Mouse (Mus musculus): ENCODE measurements around the gene Fntb. TPM values are rescaled to one million over a fixed set of nuclear protein-coding genes. Genes with fewer than 3 reads are reported as not detected.
A peak's percentile ranks its signal among the peaks of the same experiment; 100 is the strongest.

Fntb gene
- total and polyA plus RNA-seq, 3 experiments, result 11.7 to 28.5 TPM; not detected in 1

GRCm38 (mm10) chr12:76950330-76950729 is 184.9 kb downstream of the Fntb start:
- Histone ChIP-seq H3K4me3 (ENCODE audit: control insufficient read depth in 1 of 2, insufficient read depth in 1 of 2, low read depth in 2 of 2, low read length in 2 of 2) (no peak overlapping the region), H3K9ac (ENCODE audit: control insufficient read depth, low read depth, low read length, poor library complexity, severe bottlenecking) (no peak overlapping the region), H3K79me2 (ENCODE audit: control insufficient read depth, insufficient read depth, low read length, poor library complexity) (peaks cover 11% of the 10 kb centered on the region), H3K4me1 (ENCODE audit: control insufficient read depth in 1 of 2, insufficient read depth in 2 of 2, low read length in 2 of 2) (peaks cover 0 to 4% of the 10 kb centered on the region in 2 experiments; a peak in 2 of 4 replicates), H3K36me3 (ENCODE audit: control insufficient read depth in 1 of 2, insufficient read depth in 2 of 2, low read length in 2 of 2) (peaks cover 15 to 54% of the 10 kb centered on the region in 2 experiments), H3K27ac (ENCODE audit: control insufficient read depth, low read depth, low read length) (no peak overlapping the region), H3K27me3 (ENCODE audit: control insufficient read depth in 1 of 2, insufficient read depth in 2 of 2, low read length in 2 of 2) (no peaks in the 10 kb centered on the region), H3K9me3 (replicated peaks; ENCODE audit: insufficient read depth, low read length) (no peaks in the 10 kb centered on the region)
- no peak for DNase-seq (ENCODE audit: low read depth, low spot score)
- TF ChIP-seq RCOR1 (IDR thresholded peaks at IDR 0.05; ENCODE audit: low read depth, low read length), result no peak
- 0 out of 4 replicates have a peak, but pooled peaks of 1 of the 2 experiments have one; percentile 15 for TF ChIP-seq POLR2A (IDR thresholded peaks at IDR 0.05; ENCODE audit: control insufficient read depth in 1 of 2, insufficient read depth in 1 of 2, low read depth in 1 of 2, low read length in 2 of 2, poor library complexity in 1 of 2)

DNA sequence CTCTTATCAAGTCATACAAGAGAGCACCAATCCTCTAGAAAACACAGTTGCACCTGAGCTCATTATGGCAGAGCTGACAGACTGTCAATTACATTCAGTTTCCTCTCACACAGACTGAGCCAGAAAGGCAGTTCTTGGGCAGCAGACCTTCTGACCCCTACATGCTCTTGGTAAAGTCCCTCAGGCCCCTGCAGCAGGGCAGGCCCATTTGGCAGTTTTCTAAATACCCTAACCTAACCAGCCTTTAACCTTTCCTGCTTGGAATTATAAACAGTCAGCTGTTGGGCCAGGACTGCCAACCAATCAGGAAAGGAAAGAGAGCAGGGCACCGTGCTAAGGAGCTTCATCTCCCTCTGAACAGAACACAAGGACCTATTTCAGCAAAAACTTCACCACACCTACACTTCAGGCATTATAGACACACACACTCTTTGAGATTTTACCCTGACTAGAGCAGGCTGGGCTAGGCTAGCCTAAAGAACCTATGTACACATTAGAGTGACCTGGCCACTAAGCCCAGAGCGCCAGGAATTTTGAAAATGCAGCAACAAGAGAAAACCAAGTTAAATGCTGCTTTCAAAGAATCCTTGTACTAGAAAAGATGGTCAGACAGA is 188.5 kb downstream of the Fntb start:
- no peak overlapping the region for H3K9ac ChIP-seq (ENCODE audit: control insufficient read depth, low read depth, low read length, poor library complexity, severe bottlenecking)
- no peak overlapping the region for H3K4me3 ChIP-seq (ENCODE audit: control insufficient read depth in 1 of 2, insufficient read depth in 1 of 2, low read depth in 2 of 2, low read length in 2 of 2)
- peaks cover 35% of the 10 kb centered on the region for H3K79me2 ChIP-seq (ENCODE audit: control insufficient read depth, insufficient read depth, low read length, poor library complexity)
- no peaks in the 10 kb centered on the region for H3K9me3 ChIP-seq (replicated peaks; ENCODE audit: insufficient read depth, low read length)
- TF ChIP-seq POLR2A (IDR thresholded peaks at IDR 0.05; ENCODE audit: control insufficient read depth in 1 of 2, insufficient read depth in 1 of 2, low read depth in 1 of 2, low read length in 2 of 2, poor library complexity in 1 of 2) (no peak), MAZ (IDR thresholded peaks at IDR 0.05; ENCODE audit: low read depth, low read length) (no peak), GATA1 (IDR thresholded peaks at IDR 0.05; ENCODE audit: low read depth, low read length) (no peak)
- peaks cover 32 to 49% of the 10 kb centered on the region in 2 experiments for H3K36me3 ChIP-seq (ENCODE audit: control insufficient read depth in 1 of 2, insufficient read depth in 2 of 2, low read length in 2 of 2)
- H3K4me1 ChIP-seq (ENCODE audit: control insufficient read depth in 1 of 2, insufficient read depth in 2 of 2, low read length in 2 of 2), result peaks cover 6 to 8% of the 10 kb centered on the region in 2 experiments
- no peak for DNase-seq (ENCODE audit: low read depth, low spot score)
- H3K27ac ChIP-seq (ENCODE audit: control insufficient read depth, low read depth, low read length), result no peak overlapping the region
- H3K27me3 ChIP-seq (ENCODE audit: control insufficient read depth in 1 of 2, insufficient read depth in 2 of 2, low read length in 2 of 2), result no peaks in the 10 kb centered on the region

DNA sequence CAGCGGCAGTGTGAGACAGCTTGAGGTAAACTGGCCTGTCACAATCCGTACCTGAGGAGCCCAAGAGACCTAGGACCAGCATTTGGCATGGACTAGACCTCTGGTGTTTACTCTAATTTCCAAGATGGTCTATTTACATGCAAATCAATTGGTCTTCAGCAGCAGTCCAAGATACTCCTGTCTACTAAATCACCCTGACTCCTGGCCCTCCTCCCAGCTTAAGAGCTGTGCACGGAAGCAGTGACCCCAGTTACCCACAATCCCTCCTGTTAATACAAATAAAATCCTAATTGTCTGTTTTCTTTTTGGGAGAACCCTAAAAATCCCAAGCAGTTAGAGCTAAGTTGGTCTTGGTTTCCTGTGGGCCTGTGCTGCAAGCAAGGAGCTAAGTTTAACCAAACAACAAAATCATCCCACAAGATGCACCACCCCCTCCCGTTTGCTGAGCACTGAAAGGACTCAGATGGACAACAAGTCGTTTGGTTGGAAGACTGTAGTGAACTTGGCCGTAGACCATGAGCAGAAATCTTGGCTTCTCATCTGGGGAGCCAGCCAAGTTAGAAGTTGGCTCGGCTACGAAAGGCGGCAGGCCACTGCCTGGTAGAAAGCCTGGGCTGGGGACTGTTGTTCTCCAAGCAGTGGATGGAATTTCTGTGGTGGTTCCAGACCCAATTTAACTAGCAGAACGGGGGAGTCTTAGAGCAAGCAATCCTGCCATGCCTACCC is 189.5 kb downstream of the Fntb start:
- Histone ChIP-seq H3K79me2 (ENCODE audit: control insufficient read depth, insufficient read depth, low read length, poor library complexity) (peaks cover 43% of the 10 kb centered on the region), H3K27me3 (ENCODE audit: control insufficient read depth in 1 of 2, insufficient read depth in 2 of 2, low read length in 2 of 2) (no peaks in the 10 kb centered on the region), H3K9ac (ENCODE audit: control insufficient read depth, low read depth, low read length, poor library complexity, severe bottlenecking) (no peak overlapping the region), H3K36me3 (ENCODE audit: control insufficient read depth in 1 of 2, insufficient read depth in 2 of 2, low read length in 2 of 2) (peaks cover 36 to 41% of the 10 kb centered on the region in 2 experiments), H3K9me3 (replicated peaks; ENCODE audit: insufficient read depth, low read length) (no peaks in the 10 kb centered on the region), H3K27ac (ENCODE audit: control insufficient read depth, low read depth, low read length) (no peak overlapping the region), H3K4me1 (ENCODE audit: control insufficient read depth in 1 of 2, insufficient read depth in 2 of 2, low read length in 2 of 2) (peaks cover 6 to 16% of the 10 kb centered on the region in 2 experiments), H3K4me3 (ENCODE audit: control insufficient read depth in 1 of 2, insufficient read depth in 1 of 2, low read depth in 2 of 2, low read length in 2 of 2) (no peak overlapping the region)
- no peak for TF ChIP-seq ZC3H11A (IDR thresholded peaks at IDR 0.05; ENCODE audit: low read depth, low read length)
- no peak for TF ChIP-seq BHLHE40 (IDR thresholded peaks at IDR 0.05; ENCODE audit: borderline replicate concordance, low read depth, low read length)
- TF ChIP-seq E2F4 (IDR thresholded peaks at IDR 0.05; ENCODE audit: borderline replicate concordance, low read depth, low read length), result no peak
- TF ChIP-seq NELFE (IDR thresholded peaks at IDR 0.05; ENCODE audit: low read depth, low read length), result no peak
- no peak for DNase-seq (ENCODE audit: low read depth, low spot score)
